Mouse (Mus musculus) CH12.LX (cell line): ENCODE data around the gene Tbc1d23.
A peak's percentile ranks its signal among the peaks of the same experiment; 100 is the strongest.

Experiments used
- CTCF ChIP-seq, 2 experiments: IDR thresholded peaks in 1 of 2; conservative IDR thresholded peaks in 1 of 2; 2 replicates each; pipeline ENCODE4 v1.5.1; 2011 to 2012; ENCODE audit warnings: low read depth in 2 of 2, low read length in 2 of 2, improper control_type of control experiment in 1 of 2, inconsistent platforms in 1 of 2, mild to moderate bottlenecking in 1 of 2, moderate library complexity in 1 of 2
- MAFK ChIP-seq: IDR thresholded peaks from 2 replicates; pipeline ENCODE4 v1.6.1; 2011; ENCODE audit warnings: low read length, improper control_type of control experiment; ENCODE audit not compliant: insufficient replicate concordance

- peak in 1 of 2 experiments; percentile 75; a peak in 2 of 4 replicates for TF ChIP-seq CTCF (conservative IDR thresholded peaks at IDR 0.05 in 1 of 2, IDR thresholded peaks at IDR 0.05 in 1 of 2; ENCODE audit: low read depth in 2 of 2, low read length in 2 of 2)
- TF ChIP-seq MAFK = peak; percentile 28; the same call in 1 of the 2 replicates
Measured at GRCm38 (mm10) chr16:57243205-57243857, 12.0 kb upstream of the Tbc1d23 start.
